Mouse (Mus musculus) mesoderm, embryonic 11.5 days (tissue): Measurements from ENCODE around the gene Defb18.
"Not testable (repeated sequence)": the region's sequence is repeated elsewhere in the genome, so short reads cannot be mapped to it uniquely, and the experiment has no call there.

Experiments used
- DNase-seq: peaks from one replicate; pipeline ENCODE4 v3.0.0-alpha.2; 2012; ENCODE audit warnings: low read depth, low spot score

Defb18 gene

DNA sequence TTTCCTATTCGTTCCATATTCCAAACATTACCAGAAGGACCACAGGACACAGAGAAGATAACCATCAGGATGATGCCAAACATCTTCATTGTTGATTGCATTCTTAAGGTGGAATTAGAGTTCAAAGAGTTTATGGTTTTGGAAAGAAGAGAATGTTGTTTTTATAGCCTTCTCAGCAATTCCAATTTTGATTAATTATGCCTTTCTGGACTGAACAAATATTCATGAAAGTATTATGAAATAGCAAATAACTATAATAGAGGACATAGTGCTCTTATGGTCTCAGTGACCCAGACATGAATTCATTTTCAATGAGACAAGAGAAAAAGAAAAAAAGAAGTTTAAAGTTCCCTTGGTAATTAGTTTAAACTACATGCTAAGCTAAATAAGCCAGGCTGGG lies at the start of gene Defb18:
Gene Defb18 (minus strand): TSS at position 101 of the 400 bp plus-strand sequence.
- no peak for DNase-seq

DNA sequence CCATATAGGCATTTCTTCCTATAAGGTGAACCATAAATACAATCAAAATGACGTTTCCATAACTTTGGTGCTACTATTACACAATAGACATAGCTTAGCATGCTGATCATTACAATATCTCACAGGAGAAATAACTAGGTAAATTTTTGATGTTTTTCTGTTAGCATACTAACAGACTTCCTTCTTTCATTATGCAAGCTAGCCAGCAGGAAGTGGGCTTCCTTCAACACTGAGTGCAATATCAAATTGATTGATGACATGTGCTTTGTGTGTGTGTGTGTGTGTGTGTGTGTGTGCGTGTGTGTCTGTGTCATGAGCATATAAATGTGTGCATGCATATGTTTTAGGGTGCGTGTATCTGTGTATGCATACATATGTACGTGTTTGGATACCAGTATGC lies 33.9 kb upstream of the Defb18 start:
- no peak for DNase-seq

DNA sequence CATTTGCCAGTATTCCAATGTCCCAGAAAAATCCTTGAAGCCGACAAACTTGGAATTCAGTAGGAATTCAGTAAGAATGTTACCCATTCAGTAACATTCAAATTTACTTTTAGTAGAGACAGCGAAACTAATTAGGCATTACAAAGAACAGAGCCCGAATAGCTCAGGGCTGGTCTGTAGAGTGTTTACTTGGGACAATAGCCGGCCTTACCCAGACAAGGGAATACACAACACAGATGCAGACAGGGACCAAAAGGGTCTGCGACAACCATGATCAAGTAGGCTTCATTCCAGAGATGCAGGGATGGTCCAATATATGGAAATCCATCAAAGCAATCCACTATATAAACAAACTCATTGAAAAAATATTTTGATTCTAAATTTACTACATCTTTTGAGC lies 31.6 kb upstream of the Defb18 start:
- no peak for DNase-seq

DNA sequence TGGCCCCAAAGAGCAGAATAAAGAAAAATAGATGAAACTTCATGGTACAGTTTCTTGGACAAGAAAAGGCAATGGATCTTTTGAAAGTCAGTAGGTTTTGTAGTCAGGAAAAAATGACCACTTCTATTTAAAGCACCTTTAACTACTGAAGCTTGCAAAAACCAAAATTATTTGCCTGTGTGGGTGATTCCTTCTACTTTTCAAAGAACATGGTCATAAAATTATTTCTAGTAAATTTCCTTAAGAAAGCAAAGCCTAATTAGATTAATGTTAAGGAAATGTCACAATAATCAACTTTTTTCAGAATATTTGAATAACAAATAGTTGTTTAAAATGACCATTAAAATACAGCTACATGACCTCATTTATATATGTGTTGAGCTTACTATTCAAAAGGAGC lies 27.8 kb upstream of the Defb18 start, which contains the start of gene Defb41:
Gene Defb41 (minus strand): TSS at position 101 of the 400 bp plus-strand sequence.
- DNase-seq: no peak

DNA sequence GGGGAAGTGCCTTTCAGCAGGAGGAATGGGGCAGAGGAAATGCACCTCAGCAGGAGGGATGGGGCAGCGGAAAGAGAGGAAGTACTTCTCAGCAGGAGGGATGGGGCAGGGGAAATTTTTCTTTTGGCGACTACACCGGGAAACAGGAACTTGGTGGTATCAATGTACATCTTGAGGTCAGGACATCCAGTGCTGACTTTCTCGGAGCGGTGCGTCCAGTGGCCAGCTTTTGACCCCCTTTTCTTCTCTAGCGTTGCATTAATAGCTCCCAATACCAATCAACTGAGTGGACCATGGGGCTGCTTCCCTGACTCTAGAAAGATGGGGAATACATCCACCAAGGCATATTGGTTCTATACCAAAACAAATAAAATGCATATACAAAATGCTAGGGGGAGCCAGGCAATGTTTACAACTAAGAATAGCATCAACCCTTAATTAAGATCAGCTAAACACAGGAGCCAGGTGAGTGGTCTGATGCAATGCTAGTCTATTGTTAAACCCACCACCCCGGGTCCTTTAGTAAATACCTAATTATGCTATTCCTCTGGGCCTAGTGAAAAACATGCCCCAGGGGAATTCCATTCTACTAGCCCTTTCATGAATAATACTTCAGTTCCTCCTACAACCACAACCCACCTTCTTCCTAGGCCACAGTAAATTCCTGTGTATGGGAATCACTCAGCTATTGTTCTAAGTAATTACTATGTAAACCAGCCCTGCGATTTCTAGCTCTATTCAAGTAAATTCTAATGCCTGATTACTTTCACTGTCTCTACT lies 8.7 kb upstream of the Defb18 start:
- DNase-seq: not testable (repeated sequence)

DNA sequence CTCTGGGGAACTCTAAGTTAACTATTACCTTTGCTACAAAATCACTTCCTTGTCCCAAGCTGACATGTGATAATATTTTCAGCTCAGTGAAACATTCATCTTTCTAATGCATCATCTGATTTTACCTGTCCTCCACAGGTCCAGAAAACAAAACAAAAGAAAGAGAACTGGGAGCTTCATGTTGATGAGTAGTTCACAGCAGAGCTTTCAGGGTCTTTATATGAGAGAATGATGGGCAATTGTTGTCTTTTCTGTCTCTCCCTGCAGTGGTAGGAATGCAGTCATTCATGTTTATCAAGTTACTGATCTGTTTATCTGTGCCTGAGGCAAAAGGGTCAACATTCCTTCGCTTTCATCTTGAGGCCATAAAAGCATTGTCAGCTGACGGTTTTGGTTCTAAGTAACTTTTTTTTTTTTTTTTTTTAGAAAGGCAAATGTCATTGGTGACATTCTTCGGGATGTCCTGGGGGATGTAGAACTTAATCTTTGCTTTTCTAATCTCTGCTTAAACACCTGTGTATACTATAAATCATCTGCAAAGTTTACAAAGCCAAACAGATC lies 13.8 kb downstream of the Defb18 start:
- DNase-seq: peak; percentile 47

DNA sequence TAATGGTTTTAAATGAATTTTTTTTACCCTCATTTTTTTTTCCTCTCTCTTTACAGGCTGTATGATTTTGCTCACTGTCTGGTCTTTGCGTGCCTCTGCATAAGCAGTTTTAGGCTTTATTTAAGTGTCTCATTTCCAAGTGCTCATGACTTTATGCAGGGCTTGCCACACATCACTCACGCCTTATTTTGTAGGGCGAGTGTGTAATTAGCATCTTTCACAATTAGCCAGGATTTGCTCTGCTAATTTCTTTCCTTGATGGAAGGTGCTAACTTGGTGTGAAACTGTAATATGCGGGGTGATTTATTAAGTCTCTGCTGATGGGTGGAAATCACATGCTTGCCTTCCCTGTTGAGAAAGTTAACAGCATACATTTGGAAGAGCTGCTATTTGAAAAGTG lies 45.5 kb downstream of the Defb18 start:
- no peak for DNase-seq

DNA sequence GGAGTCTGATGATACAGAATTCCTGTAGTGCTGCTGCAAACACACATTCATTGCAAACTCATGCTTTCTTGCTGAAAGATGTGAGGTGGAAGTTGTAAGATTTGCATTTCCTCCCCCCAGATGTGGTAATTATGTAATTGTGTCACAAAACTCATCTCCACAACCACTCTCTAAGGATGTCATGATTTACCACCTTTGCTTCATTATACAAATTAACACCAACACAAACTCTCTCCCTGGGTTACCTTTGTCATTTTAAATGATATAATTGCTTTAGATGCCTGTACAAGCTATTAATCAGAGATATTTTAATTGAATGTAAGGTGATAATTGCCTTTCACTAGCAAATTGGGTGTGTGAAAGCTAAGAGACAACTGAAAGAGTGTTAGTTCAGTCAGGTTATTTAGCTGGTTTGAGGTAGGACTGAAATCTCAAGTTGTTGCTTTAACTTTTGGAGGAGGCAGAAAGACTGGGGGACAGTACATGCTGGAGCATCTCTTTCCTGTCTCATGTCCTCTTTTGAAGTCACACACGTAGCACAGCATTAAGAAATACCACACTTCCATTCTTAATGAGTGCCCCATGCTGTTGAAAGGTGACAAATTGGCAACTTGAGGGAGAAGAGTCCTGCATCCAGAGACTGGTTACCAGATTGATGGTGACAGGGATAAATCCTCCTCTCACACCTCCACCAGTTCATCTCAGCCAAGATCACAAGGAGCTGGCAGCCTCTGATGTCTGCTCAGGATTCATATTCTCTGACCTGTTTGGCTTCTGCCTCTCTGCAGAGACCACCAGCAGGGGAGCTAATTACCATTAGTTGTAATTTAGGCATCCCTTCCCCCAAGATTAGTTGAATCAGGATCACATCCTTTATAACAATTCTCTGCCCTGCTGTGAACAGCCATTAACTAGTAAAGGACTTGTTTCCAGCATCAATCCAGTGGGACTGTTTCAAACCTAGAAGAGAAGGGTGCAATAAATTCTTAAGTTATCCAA lies 46.2 kb downstream of the Defb18 start:
- DNase-seq: no peak
